9 mouse cellular contexts compared by ENCODE assay signal in genomic region chr19:6376255-6376564, GRCm38 (mm10). TPM values are rescaled to one million over a fixed set of nuclear protein-coding genes. Genes with fewer than 3 reads are reported as not detected.
DNase-seq lines count a peak whose midpoint lies in the region; ATAC-seq and TF ChIP-seq lines count a peak whose summit lies in the region.
"Had no signal": no experiment of that assay in that cellular context is flagged by ENCODE, and none has a peak within 500 bp of the region (broad histone marks: within the 10 kb centered on the region; RNA-seq: fewer than 3 reads in every experiment).

No protein-coding gene starts in this region.

- no peaks in the 10 kb centered on the region; the same call in 1 of the 2 replicates for H3K79me2 ChIP-seq in liver, adult 2 months (ENCODE audit: control insufficient read depth, insufficient read depth, low read length)

- no peak overlapping the region for H3K4me3 ChIP-seq in forebrain, postnatal 0 days (ENCODE audit: low read depth, low read length)
- no peak overlapping the region for H3K4me3 ChIP-seq in forebrain, embryonic 14.5 days (ENCODE audit: low read depth, low read length)
- H3K4me3 ChIP-seq in liver, adult 2 months (ENCODE audit: insufficient read depth, low read depth, low read length) = no peak overlapping the region
- H3K4me3 ChIP-seq in liver, embryonic 12.5 days = no peak overlapping the region
- no peak overlapping the region for H3K4me3 ChIP-seq in cortical plate, adult 2 months (ENCODE audit: insufficient read depth, low read length)
- H3K4me3 ChIP-seq in lung, embryonic 14.5 days (ENCODE audit: low read depth, low read length) = no peak overlapping the region
- H3K4me3 ChIP-seq: hindbrain, embryonic 15.5 days had no signal

- peaks cover 64% of the 10 kb centered on the region for H3K36me3 ChIP-seq in forebrain, postnatal 0 days (ENCODE audit: insufficient read depth)
- H3K36me3 ChIP-seq in forebrain, embryonic 14.5 days (ENCODE audit: control insufficient read depth, insufficient read depth, low read length) = peaks cover 85% of the 10 kb centered on the region
- H3K36me3 ChIP-seq in liver, adult 2 months (ENCODE audit: control insufficient read depth, insufficient read depth, low read length) = peaks cover 56% of the 10 kb centered on the region
- peaks cover 87% of the 10 kb centered on the region for H3K36me3 ChIP-seq in liver, embryonic 12.5 days
- H3K36me3 ChIP-seq in lung, embryonic 14.5 days (ENCODE audit: insufficient read depth) = peaks cover 91% of the 10 kb centered on the region

- no peak overlapping the region for H3K4me2 ChIP-seq in forebrain, postnatal 0 days (ENCODE audit: low read depth)
- H3K4me2 ChIP-seq in forebrain, embryonic 14.5 days (ENCODE audit: low read length) = no peak overlapping the region
- no peak overlapping the region for H3K4me2 ChIP-seq in liver, embryonic 12.5 days
- no peak overlapping the region for H3K4me2 ChIP-seq in lung, embryonic 14.5 days
- H3K4me2 ChIP-seq: hindbrain, embryonic 15.5 days had no signal

- ATAC-seq in forebrain, postnatal 0 days = no peak
- no peak for ATAC-seq in forebrain, embryonic 14.5 days
- ATAC-seq in liver, embryonic 12.5 days = no peak
- ATAC-seq in lung, embryonic 14.5 days (ENCODE audit: insufficient read depth) = no peak

- H3K27me3 ChIP-seq in forebrain, postnatal 0 days (ENCODE audit: insufficient read depth, low read length) = no peaks in the 10 kb centered on the region
- H3K27me3 ChIP-seq in forebrain, embryonic 14.5 days (replicated peaks; ENCODE audit: control insufficient read depth, insufficient read depth, low read length) = no peaks in the 10 kb centered on the region
- no peaks in the 10 kb centered on the region for H3K27me3 ChIP-seq in liver, adult 2 months (ENCODE audit: control insufficient read depth, insufficient read depth, low read length)
- no peaks in the 10 kb centered on the region for H3K27me3 ChIP-seq in liver, embryonic 12.5 days (replicated peaks)
- H3K27me3 ChIP-seq in lung, embryonic 14.5 days (ENCODE audit: insufficient read depth, low read length) = no peaks in the 10 kb centered on the region
- H3K27me3 ChIP-seq: hindbrain, embryonic 15.5 days had no signal

- WGBS in forebrain, postnatal 0 days = 71% methylated on average over 14 of the region's 14 CpGs
- WGBS in forebrain, embryonic 14.5 days = 65% methylated on average over 14 of the region's 14 CpGs
- WGBS in liver, adult 2 months = 75% methylated on average over 14 of the region's 14 CpGs
- WGBS in liver, embryonic 12.5 days (ENCODE audit: insufficient replicate concordance) = 79% methylated on average over 14 of the region's 14 CpGs
- WGBS in lung, embryonic 14.5 days = 76% methylated on average over 14 of the region's 14 CpGs

- TF ChIP-seq POLR2A in liver, adult 2 months (IDR thresholded peaks at IDR 0.05; ENCODE audit: extremely low read depth, insufficient read depth, low read length) = no peak
- TF ChIP-seq POLR2A in cortical plate, adult 2 months (IDR thresholded peaks at IDR 0.05; ENCODE audit: extremely low read depth, insufficient read depth, low read length) = no peak

- no peaks in the 10 kb centered on the region for H3K4me1 ChIP-seq in forebrain, postnatal 0 days (ENCODE audit: insufficient read depth)
- no peaks in the 10 kb centered on the region for H3K4me1 ChIP-seq in forebrain, embryonic 14.5 days (ENCODE audit: control insufficient read depth, insufficient read depth, low read length)
- no peaks in the 10 kb centered on the region for H3K4me1 ChIP-seq in liver, adult 2 months (ENCODE audit: control insufficient read depth, insufficient read depth, low read length)
- 0 out of 2 replicates have a peak, but pooled peaks cover 6% of the 10 kb centered on the region for H3K4me1 ChIP-seq in liver, embryonic 12.5 days
- H3K4me1 ChIP-seq in cortical plate, adult 2 months (ENCODE audit: control insufficient read depth, insufficient read depth, low read length) = no peaks in the 10 kb centered on the region
- no peaks in the 10 kb centered on the region for H3K4me1 ChIP-seq in lung, embryonic 14.5 days (ENCODE audit: insufficient read depth)

- no peak overlapping the region for H3K27ac ChIP-seq in forebrain, postnatal 0 days (ENCODE audit: low read depth, low read length)
- no peak overlapping the region for H3K27ac ChIP-seq in forebrain, embryonic 14.5 days (ENCODE audit: low read depth, low read length)
- H3K27ac ChIP-seq in liver, adult 2 months (replicated peaks; ENCODE audit: insufficient read depth, low read depth, low read length) = no peak overlapping the region
- H3K27ac ChIP-seq in liver, embryonic 12.5 days = no peak overlapping the region
- no peak overlapping the region for H3K27ac ChIP-seq in cortical plate, adult 2 months (ENCODE audit: insufficient read depth, low read length)
- no peak overlapping the region for H3K27ac ChIP-seq in lung, embryonic 14.5 days (ENCODE audit: low read depth)
- H3K27ac ChIP-seq: hindbrain, embryonic 15.5 days had no signal

- no peaks in the 10 kb centered on the region for H3K9me3 ChIP-seq in forebrain, postnatal 0 days (ENCODE audit: low read length)
- no peaks in the 10 kb centered on the region for H3K9me3 ChIP-seq in forebrain, embryonic 14.5 days (replicated peaks; ENCODE audit: control insufficient read depth, low read length)
- H3K9me3 ChIP-seq in liver, embryonic 12.5 days (replicated peaks) = no peaks in the 10 kb centered on the region
- no peaks in the 10 kb centered on the region for H3K9me3 ChIP-seq in lung, embryonic 14.5 days (ENCODE audit: low read depth, low read length)
- H3K9me3 ChIP-seq: hindbrain, embryonic 15.5 days had no signal

- peak; percentile 74 for TF ChIP-seq CTCF in forebrain, postnatal 0 days (IDR thresholded peaks at IDR 0.05; ENCODE audit: low read depth)
- peak; percentile 71 for TF ChIP-seq CTCF in liver, adult 2 months (IDR thresholded peaks at IDR 0.05; ENCODE audit: low read depth, low read length)
- peak; percentile 52 for TF ChIP-seq CTCF in cortical plate, adult 2 months (IDR thresholded peaks at IDR 0.05; ENCODE audit: extremely low read depth, insufficient read depth, low read length)
- TF ChIP-seq CTCF in lung, embryonic 14.5 days (IDR thresholded peaks at IDR 0.05; ENCODE audit: low read depth) = peak; percentile 74

- peak; percentile 50 for DNase-seq in forebrain, postnatal 0 days
- DNase-seq in forebrain, embryonic 14.5 days (ENCODE audit: low spot score) = no peak
- no peak for DNase-seq in liver, adult 2 months (ENCODE audit: extremely low read depth, low read depth, low spot score)
- peak; percentile 55 for DNase-seq in NIH3T3 (ENCODE audit: low read depth)
- DNase-seq in lung, embryonic 14.5 days = peak; percentile 66
- no peak for DNase-seq in yolk sac, embryonic 10.5 days (ENCODE audit: low spot score)

- no peak overlapping the region for H3K9ac ChIP-seq in forebrain, postnatal 0 days
- no peak overlapping the region for H3K9ac ChIP-seq in forebrain, embryonic 14.5 days (ENCODE audit: low read length)
- no peak overlapping the region for H3K9ac ChIP-seq in liver, adult 2 months (ENCODE audit: low read depth, low read length)
- no peak overlapping the region for H3K9ac ChIP-seq in liver, embryonic 12.5 days
- H3K9ac ChIP-seq in lung, embryonic 14.5 days = no peak overlapping the region
- H3K9ac ChIP-seq: hindbrain, embryonic 15.5 days had no signal

RNA-seq across cellular contexts. Expression of gene Pygm, which starts 8.0 kb away (rescaled TPM):
- 6.2 and 8.8 TPM in 2 replicates for total RNA-seq in forebrain, postnatal 0 days (2014; rRNA removed)
- 4.7 and 7.6 TPM in 2 replicates for polyA plus RNA-seq in forebrain, postnatal 0 days (2015; fragmentation: Nextera tagmentation; extraction: Ambion mirVana)
- 1.3 and 3.0 TPM in 2 replicates for polyA plus RNA-seq in forebrain, embryonic 14.5 days (2014; fragmentation: Nextera tagmentation; extraction: Ambion mirVana)
- 0.94 and 1.6 TPM in 2 replicates for total RNA-seq in liver, adult 2 months (2014; rRNA removed)
- 1.1 and 2.3 TPM in 2 replicates for polyA plus RNA-seq in liver, adult 2 months (2012; rRNA removed)
- polyA plus RNA-seq in liver, embryonic 12.5 days (2016; fragmentation: Nextera tagmentation; extraction: Ambion mirVana) = 2.6 and 2.7 TPM in 2 replicates
- polyA plus RNA-seq in cortical plate, adult 2 months (2012; rRNA removed) = 40.9 and 46.2 TPM in 2 replicates
- 6.1 and 9.3 TPM in 2 replicates for polyA plus RNA-seq in lung, embryonic 14.5 days (2014; fragmentation: Nextera tagmentation; extraction: Ambion mirVana)

RNA-seq across cellular contexts. Expression of gene Sf1, which starts 12.7 kb away (rescaled TPM):
- 70.0 and 113 TPM in 2 replicates for total RNA-seq in forebrain, postnatal 0 days (2014; rRNA removed)
- 89.7 and 102 TPM in 2 replicates for polyA plus RNA-seq in forebrain, postnatal 0 days (2015; fragmentation: Nextera tagmentation; extraction: Ambion mirVana)
- 90.4 and 115 TPM in 2 replicates for polyA plus RNA-seq in forebrain, embryonic 14.5 days (2014; fragmentation: Nextera tagmentation; extraction: Ambion mirVana)
- total RNA-seq in liver, adult 2 months (2014; rRNA removed) = 28.5 and 34.8 TPM in 2 replicates
- polyA plus RNA-seq in liver, adult 2 months (2012; rRNA removed) = 45.7 and 62.8 TPM in 2 replicates
- polyA plus RNA-seq in liver, embryonic 12.5 days (2016; fragmentation: Nextera tagmentation; extraction: Ambion mirVana) = 115 and 119 TPM in 2 replicates
- polyA plus RNA-seq in cortical plate, adult 2 months (2012; rRNA removed) = 145 and 149 TPM in 2 replicates
- polyA plus RNA-seq in lung, embryonic 14.5 days (2014; fragmentation: Nextera tagmentation; extraction: Ambion mirVana) = 177 and 200 TPM in 2 replicates

RNA-seq across cellular contexts. Expression of gene Rasgrp2, which starts 22.9 kb away (rescaled TPM):
- 125 and 170 TPM in 2 replicates for total RNA-seq in forebrain, postnatal 0 days (2014; rRNA removed)
- 130 and 150 TPM in 2 replicates for polyA plus RNA-seq in forebrain, postnatal 0 days (2015; fragmentation: Nextera tagmentation; extraction: Ambion mirVana)
- 28.6 and 30.7 TPM in 2 replicates for polyA plus RNA-seq in forebrain, embryonic 14.5 days (2014; fragmentation: Nextera tagmentation; extraction: Ambion mirVana)
- 19.9 and 23.4 TPM in 2 replicates for total RNA-seq in liver, adult 2 months (2014; rRNA removed)
- 36.5 and 39.5 TPM in 2 replicates for polyA plus RNA-seq in liver, adult 2 months (2012; rRNA removed)
- polyA plus RNA-seq in liver, embryonic 12.5 days (2016; fragmentation: Nextera tagmentation; extraction: Ambion mirVana) = 97.8 and 106 TPM in 2 replicates
- 52.5 and 78.6 TPM in 2 replicates for polyA plus RNA-seq in cortical plate, adult 2 months (2012; rRNA removed)
- polyA plus RNA-seq in lung, embryonic 14.5 days (2014; fragmentation: Nextera tagmentation; extraction: Ambion mirVana) = 34.8 and 35.1 TPM in 2 replicates

RNA-seq across cellular contexts. Expression of gene Map4k2, which starts 35.3 kb away (rescaled TPM):
- total RNA-seq in forebrain, postnatal 0 days (2014; rRNA removed) = 43.0 and 55.8 TPM in 2 replicates
- 6.7 and 9.7 TPM in 2 replicates for polyA plus RNA-seq in forebrain, postnatal 0 days (2015; fragmentation: Nextera tagmentation; extraction: Ambion mirVana)
- 6.2 and 11.2 TPM in 2 replicates for polyA plus RNA-seq in forebrain, embryonic 14.5 days (2014; fragmentation: Nextera tagmentation; extraction: Ambion mirVana)
- total RNA-seq in liver, adult 2 months (2014; rRNA removed) = 12.8 and 17.1 TPM in 2 replicates
- 33.0 and 39.1 TPM in 2 replicates for polyA plus RNA-seq in liver, adult 2 months (2012; rRNA removed)
- 9.2 and 9.3 TPM in 2 replicates for polyA plus RNA-seq in liver, embryonic 12.5 days (2016; fragmentation: Nextera tagmentation; extraction: Ambion mirVana)
- 237 and 248 TPM in 2 replicates for polyA plus RNA-seq in cortical plate, adult 2 months (2012; rRNA removed)
- polyA plus RNA-seq in lung, embryonic 14.5 days (2014; fragmentation: Nextera tagmentation; extraction: Ambion mirVana) = 13.4 and 22.2 TPM in 2 replicates

RNA-seq across cellular contexts. Expression of gene Men1, which starts 41.4 kb away (rescaled TPM):
- 60.5 and 64.3 TPM in 2 replicates for total RNA-seq in forebrain, postnatal 0 days (2014; rRNA removed)
- 58.3 and 60.9 TPM in 2 replicates for polyA plus RNA-seq in forebrain, postnatal 0 days (2015; fragmentation: Nextera tagmentation; extraction: Ambion mirVana)
- 47.7 and 61.6 TPM in 2 replicates for polyA plus RNA-seq in forebrain, embryonic 14.5 days (2014; fragmentation: Nextera tagmentation; extraction: Ambion mirVana)
- 9.3 and 10.1 TPM in 2 replicates for total RNA-seq in liver, adult 2 months (2014; rRNA removed)
- 26.6 and 29.4 TPM in 2 replicates for polyA plus RNA-seq in liver, adult 2 months (2012; rRNA removed)
- 48.6 and 49.4 TPM in 2 replicates for polyA plus RNA-seq in liver, embryonic 12.5 days (2016; fragmentation: Nextera tagmentation; extraction: Ambion mirVana)
- polyA plus RNA-seq in cortical plate, adult 2 months (2012; rRNA removed) = 75.2 and 76.5 TPM in 2 replicates
- 60.3 and 68.6 TPM in 2 replicates for polyA plus RNA-seq in lung, embryonic 14.5 days (2014; fragmentation: Nextera tagmentation; extraction: Ambion mirVana)

Comparison
In these comparisons a context has a peak if more than half of its experiments do, and no peak if none do; other contexts are left out.
1. DNase-seq: peak in forebrain, postnatal 0 days (single experiment), NIH3T3 (single experiment) and lung, embryonic 14.5 days (single experiment); none in forebrain, embryonic 14.5 days (single experiment), liver, adult 2 months (single experiment) and yolk sac, embryonic 10.5 days (single experiment).
2. Peak in every context shown above with its lines, with median percentiles within 50 percentile points of each other: CTCF ChIP-seq.